Mouse (Mus musculus) embryonic fibroblast, embryonic 13.5 days (primary cell): ENCODE data around the gene Cenpu. TPM values are rescaled to one million over a fixed set of nuclear protein-coding genes. Genes with fewer than 3 reads are reported as not detected.

Experiments used
- H3K27ac ChIP-seq: 2 replicates; pipeline ENCODE4 v1.5.1; 2012; ENCODE audit warnings: low read length, control low read depth, inconsistent platforms; ENCODE audit not compliant: insufficient read depth
- H3K4me1 ChIP-seq: 2 replicates; pipeline ENCODE4 v1.6.1; 2011; ENCODE audit warnings: low read length; ENCODE audit not compliant: control insufficient read depth, insufficient read depth
- H3K4me3 ChIP-seq: 2 replicates; pipeline ENCODE4 v1.5.1; 2011; ENCODE audit warnings: mild to moderate bottlenecking, control low read depth, low read length; ENCODE audit not compliant: insufficient read depth
- CTCF ChIP-seq: IDR thresholded peaks from 2 replicates; pipeline ENCODE4 v1.5.1; 2011; ENCODE audit warnings: mild to moderate bottlenecking, control low read depth, low read length, moderate library complexity, borderline replicate concordance; ENCODE audit not compliant: insufficient read depth
- POLR2A ChIP-seq: IDR thresholded peaks from 2 replicates; pipeline ENCODE4 v1.6.1; 2011; ENCODE audit warnings: low read depth, mild to moderate bottlenecking, control low read depth, low read length, moderate library complexity
- polyA plus RNA-seq: library from polyadenylated mRNA; stranded (reverse); fragments of >200 nt; gene quantifications from 2 replicates; pipeline ENCODE4 v1.2.4, GENCODE M21; 2011; ENCODE audit warnings: low read depth; ENCODE audit not compliant: missing spikeins, insufficient read length

The Cenpu gene
- polyA plus RNA-seq, 1 experiment = 14.0 TPM

GRCm38 (mm10) chr8:46613377-46613776 lies 61.5 kb downstream of the Cenpu start:
- no peak overlapping the region for H3K4me3 ChIP-seq
- H3K27ac ChIP-seq = peak overlapping the region; percentile 76
- no peak for TF ChIP-seq CTCF
- no peak for TF ChIP-seq POLR2A
- H3K4me1 ChIP-seq = peaks cover 4% of the 10 kb centered on the region

- TF ChIP-seq POLR2A = no peak
- no peak for TF ChIP-seq CTCF
- Histone ChIP-seq H3K4me1 (peaks cover 6% of the 10 kb centered on the region), H3K4me3 (no peak overlapping the region), H3K27ac (no peak overlapping the region)
Observed at GRCm38 (mm10) chr8:46615936-46616335, 64.1 kb downstream of the Cenpu start.

- TF ChIP-seq CTCF = no peak
- TF ChIP-seq POLR2A = peak; percentile 99
- Histone ChIP-seq H3K27ac (peak within 1 kb of the TSS; percentile 66), H3K4me1 (peaks cover 6% of the 10 kb centered on the region), H3K4me3 (peak within 1 kb of the TSS; percentile 73)
Observed at GRCm38 (mm10) chr8:46616879-46617689, 65.3 kb downstream of the Cenpu start, which contains the start of the genes Primpol and Casp3. Gene Primpol (minus strand): TSS chr8:46617212. Gene Casp3 (plus strand): TSS chr8:46617291.

GRCm38 (mm10) chr8:46617690-46618620 lies 66.1 kb downstream of the Cenpu start:
- TF ChIP-seq POLR2A = peak; percentile 26; the same call in 1 of the 2 replicates
- TF ChIP-seq CTCF = no peak
- H3K4me3 ChIP-seq = peak overlapping the region; percentile 71
- peaks cover 8% of the 10 kb centered on the region for H3K4me1 ChIP-seq
- peak overlapping the region; percentile 42 for H3K27ac ChIP-seq

- TF ChIP-seq CTCF (no peak), POLR2A (no peak)
- Histone ChIP-seq H3K27ac (0 out of 2 replicates have a peak overlapping the region, but pooled peaks have one; percentile 20), H3K4me1 (peaks cover 5% of the 10 kb centered on the region), H3K4me3 (peak overlapping the region; percentile 71)
Observed at GRCm38 (mm10) chr8:46618639-46619320, 67.0 kb downstream of the Cenpu start.

- TF ChIP-seq CTCF (no peak), POLR2A (no peak)
Observed at GRCm38 (mm10) chr8:46622446-46623270, 70.8 kb downstream of the Cenpu start.

GRCm38 (mm10) chr8:46625166-46625565 lies 73.3 kb downstream of the Cenpu start:
- H3K27ac ChIP-seq = no peak overlapping the region; the same call in 1 of the 2 replicates
- no peak for TF ChIP-seq POLR2A
- no peak for TF ChIP-seq CTCF
- peaks cover 14% of the 10 kb centered on the region for H3K4me1 ChIP-seq

More at GRCm38 (mm10) chr8:46622446-46623270, 70.8 kb downstream of the Cenpu start:
- Histone ChIP-seq H3K4me3 (no peak overlapping the region), H3K4me1 (peaks cover 16% of the 10 kb centered on the region), H3K27ac (no peak overlapping the region)

GRCm38 (mm10) chr8:46626642-46627041 lies 74.8 kb downstream of the Cenpu start:
- no peak overlapping the region; the same call in 1 of the 2 replicates for H3K27ac ChIP-seq
- no peak overlapping the region for H3K4me3 ChIP-seq
- no peak for TF ChIP-seq POLR2A
- no peak for TF ChIP-seq CTCF
- peaks cover 17% of the 10 kb centered on the region for H3K4me1 ChIP-seq

More at GRCm38 (mm10) chr8:46625166-46625565, 73.3 kb downstream of the Cenpu start:
- H3K4me3 ChIP-seq = no peak overlapping the region

GRCm38 (mm10) chr8:46627881-46628280 lies 76.1 kb downstream of the Cenpu start:
- TF ChIP-seq CTCF = no peak
- TF ChIP-seq POLR2A = no peak
- no peak overlapping the region for H3K27ac ChIP-seq
- H3K4me1 ChIP-seq = peaks cover 15% of the 10 kb centered on the region
- no peak overlapping the region for H3K4me3 ChIP-seq
